Mouse (Mus musculus) testis, adult 2 months (tissue): ENCODE results near the gene Disc1. TPM values are rescaled to one million over a fixed set of nuclear protein-coding genes. Genes with fewer than 3 reads are reported as not detected.

Experiments
- H3K27ac ChIP-seq: fragments of 200-500 bp; 2 replicates; pipeline ENCODE4 v1.5.1; 2012; ENCODE audit warnings: low read depth, low read length; ENCODE audit not compliant: control insufficient read depth, insufficient read depth
- H3K27me3 ChIP-seq: fragments of 200-500 bp; 2 replicates; pipeline ENCODE4 v1.6.1; 2012; ENCODE audit warnings: mild to moderate bottlenecking, low read length, moderate library complexity; ENCODE audit not compliant: control insufficient read depth, insufficient read depth
- H3K36me3 ChIP-seq: fragments of 200-500 bp; 2 replicates; pipeline ENCODE4 v1.6.1; 2012; ENCODE audit warnings: mild to moderate bottlenecking, low read length; ENCODE audit not compliant: control insufficient read depth, insufficient read depth
- H3K4me1 ChIP-seq: fragments of 200-500 bp; 2 replicates; pipeline ENCODE4 v1.6.1; 2012; ENCODE audit warnings: low read length; ENCODE audit not compliant: control insufficient read depth, insufficient read depth
- H3K4me3 ChIP-seq: fragments of 200-500 bp; 2 replicates; pipeline ENCODE4 v1.5.1; 2012; ENCODE audit warnings: low read depth, mild to moderate bottlenecking, low read length, moderate library complexity, mixed read lengths; ENCODE audit not compliant: control insufficient read depth
- CTCF ChIP-seq: fragments of 200-500 bp; IDR thresholded peaks from 2 replicates; pipeline ENCODE4 v1.5.1; 2012; ENCODE audit warnings: low read depth, mild to moderate bottlenecking, inconsistent platforms, low read length, moderate library complexity; ENCODE audit not compliant: control insufficient read depth, insufficient read depth, insufficient replicate concordance
- POLR2A ChIP-seq: fragments of 200-500 bp; IDR thresholded peaks from 2 replicates; pipeline ENCODE4 v1.6.1; 2012; ENCODE audit warnings: low read depth, mild to moderate bottlenecking, inconsistent platforms, low read length, moderate library complexity; ENCODE audit not compliant: control insufficient read depth
- polyA plus RNA-seq: library from polyadenylated mRNA; depleted of rRNA; stranded (reverse); fragments of >200 nt; gene quantifications from 2 replicates; pipeline ENCODE4 v1.2.3, GENCODE M21; 2012

Gene Disc1
- polyA plus RNA-seq, 1 experiment: 0.21 TPM

DNA sequence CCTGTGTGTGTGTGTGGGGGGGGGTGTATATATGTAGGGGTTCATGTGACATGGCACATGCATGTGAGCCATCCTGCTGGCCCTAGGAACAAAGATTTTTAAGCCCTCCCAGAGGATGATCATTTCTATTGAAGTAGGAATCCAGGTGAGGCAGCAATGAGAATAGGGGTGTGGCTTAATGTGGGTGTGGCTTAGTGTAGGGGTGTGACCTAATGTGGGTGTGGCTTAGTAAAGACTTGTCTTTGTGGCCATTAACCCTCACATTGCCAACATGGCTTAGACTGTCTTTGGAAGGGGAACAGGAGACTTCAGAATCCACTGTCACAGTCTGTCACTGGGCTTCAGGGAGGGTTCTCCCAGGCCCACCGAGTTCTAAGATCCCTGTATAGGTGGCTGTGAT lies 130.9 kb downstream of the Disc1 start:
- TF ChIP-seq CTCF (no peak), POLR2A (no peak)
- no peak overlapping the region for H3K4me3 ChIP-seq
- H3K27me3 ChIP-seq: no peaks in the 10 kb centered on the region
- no peak overlapping the region for H3K27ac ChIP-seq
- H3K4me1 ChIP-seq: no peaks in the 10 kb centered on the region; the same call in 1 of the 2 replicates
- H3K36me3 ChIP-seq: no peaks in the 10 kb centered on the region

GRCm38 (mm10) chr8:125187044-125187443 lies 133.0 kb downstream of the Disc1 start:
- H3K4me3 ChIP-seq: no peak overlapping the region
- no peak for TF ChIP-seq POLR2A
- TF ChIP-seq CTCF: no peak
- H3K4me1 ChIP-seq: no peaks in the 10 kb centered on the region; the same call in 1 of the 2 replicates
- H3K27ac ChIP-seq: no peak overlapping the region
- H3K27me3 ChIP-seq: no peaks in the 10 kb centered on the region
- H3K36me3 ChIP-seq: no peaks in the 10 kb centered on the region

- H3K27me3 ChIP-seq: no peaks in the 10 kb centered on the region
- no peak overlapping the region for H3K4me3 ChIP-seq
- H3K4me1 ChIP-seq: no peaks in the 10 kb centered on the region
- no peak overlapping the region for H3K27ac ChIP-seq
- H3K36me3 ChIP-seq: no peaks in the 10 kb centered on the region
- TF ChIP-seq CTCF (no peak), POLR2A (no peak)
Observed at GRCm38 (mm10) chr8:125193701-125194100, 139.7 kb downstream of the Disc1 start.

DNA sequence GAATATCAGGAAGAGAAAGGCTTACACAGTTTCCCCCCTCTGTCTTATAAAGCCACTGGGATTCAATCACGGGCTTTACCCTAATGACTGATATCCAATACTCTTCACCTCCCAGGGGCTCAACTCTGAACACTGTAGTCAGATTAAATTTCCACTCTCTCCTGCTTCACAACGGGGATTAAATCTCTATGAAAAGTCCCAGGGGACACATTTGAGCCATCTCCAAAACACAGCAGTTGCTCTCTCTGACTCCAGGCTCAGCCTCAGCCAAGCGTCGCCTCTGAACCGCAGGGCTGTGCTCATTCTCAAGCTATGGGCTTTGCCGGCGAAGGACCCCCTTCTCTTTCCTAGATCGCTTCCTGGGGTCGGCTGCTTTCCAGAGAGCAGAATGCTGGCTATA lies 141.1 kb downstream of the Disc1 start:
- H3K4me3 ChIP-seq: no peak overlapping the region
- H3K4me1 ChIP-seq: no peaks in the 10 kb centered on the region; the same call in 1 of the 2 replicates
- H3K27ac ChIP-seq: no peak overlapping the region
- TF ChIP-seq POLR2A (no peak), CTCF (no peak)
- no peaks in the 10 kb centered on the region for H3K36me3 ChIP-seq
- H3K27me3 ChIP-seq: no peaks in the 10 kb centered on the region

GRCm38 (mm10) chr8:125196573-125197094 lies 142.6 kb downstream of the Disc1 start:
- TF ChIP-seq POLR2A: no peak
- TF ChIP-seq CTCF: no peak
- Histone ChIP-seq H3K36me3 (no peaks in the 10 kb centered on the region), H3K4me1 (no peaks in the 10 kb centered on the region; the same call in 1 of the 2 replicates), H3K27ac (no peak overlapping the region), H3K4me3 (no peak overlapping the region), H3K27me3 (no peaks in the 10 kb centered on the region)

DNA sequence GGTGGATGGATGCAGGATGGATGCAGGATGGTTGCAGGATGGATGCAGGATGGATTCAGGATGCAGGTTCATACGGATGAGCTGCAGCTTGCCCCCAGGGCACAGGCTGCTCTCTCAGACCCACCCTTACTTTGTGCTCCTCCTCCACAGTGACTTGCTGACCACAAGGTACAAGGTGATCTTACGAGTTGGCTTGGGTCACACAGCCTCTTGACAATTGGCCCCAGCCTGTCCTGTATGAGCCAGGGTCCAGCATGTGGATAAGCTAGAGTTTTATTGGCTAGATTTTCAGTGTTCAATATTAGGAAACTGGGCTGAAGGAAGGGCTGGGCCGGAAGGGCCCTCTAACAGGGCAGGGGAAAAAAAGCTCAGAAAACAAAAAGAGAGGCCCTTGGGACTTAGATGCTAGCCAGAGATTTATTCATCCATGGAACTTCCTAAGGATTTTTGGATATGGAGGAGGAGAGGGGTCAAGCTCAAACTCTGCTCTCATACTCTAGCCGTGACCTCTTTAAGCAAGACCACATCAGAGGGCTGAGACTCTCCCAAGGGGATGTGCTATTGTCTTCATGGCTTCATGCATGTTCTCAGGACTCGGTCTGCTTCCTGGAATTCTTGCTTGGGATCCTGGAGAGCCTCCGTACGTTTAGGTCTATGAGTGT lies 143.5 kb downstream of the Disc1 start:
- H3K27ac ChIP-seq: no peak overlapping the region
- TF ChIP-seq POLR2A: no peak
- no peak for TF ChIP-seq CTCF
- no peaks in the 10 kb centered on the region for H3K36me3 ChIP-seq
- no peak overlapping the region for H3K4me3 ChIP-seq
- H3K27me3 ChIP-seq: no peaks in the 10 kb centered on the region
- no peaks in the 10 kb centered on the region; the same call in 1 of the 2 replicates for H3K4me1 ChIP-seq

GRCm38 (mm10) chr8:125198420-125199196 lies 144.6 kb downstream of the Disc1 start:
- Histone ChIP-seq H3K27me3 (no peaks in the 10 kb centered on the region), H3K36me3 (no peaks in the 10 kb centered on the region), H3K4me1 (no peaks in the 10 kb centered on the region; the same call in 1 of the 2 replicates), H3K4me3 (no peak overlapping the region), H3K27ac (no peak overlapping the region)
- TF ChIP-seq CTCF (no peak), POLR2A (no peak)
